Mouse (Mus musculus) small intestine, adult 2 months (tissue): ENCODE data around the gene Ywhah.
A peak's percentile ranks its signal among the peaks of the same experiment; 100 is the strongest.

Experiments
- CTCF ChIP-seq: fragments of 200-500 bp; IDR thresholded peaks from 2 replicates; pipeline ENCODE4 v1.5.1; 2012; ENCODE audit warnings: low read depth, mild to moderate bottlenecking, control low read depth, inconsistent platforms, low read length, moderate library complexity, mixed read lengths; ENCODE audit not compliant: insufficient replicate concordance, insufficient read length; ENCODE audit errors: extremely low read depth
- POLR2A ChIP-seq: fragments of 200-500 bp; IDR thresholded peaks from 2 replicates; pipeline ENCODE4 v1.6.1; 2012; ENCODE audit warnings: low read depth, mild to moderate bottlenecking, control low read depth, inconsistent platforms, low read length, moderate library complexity

DNA sequence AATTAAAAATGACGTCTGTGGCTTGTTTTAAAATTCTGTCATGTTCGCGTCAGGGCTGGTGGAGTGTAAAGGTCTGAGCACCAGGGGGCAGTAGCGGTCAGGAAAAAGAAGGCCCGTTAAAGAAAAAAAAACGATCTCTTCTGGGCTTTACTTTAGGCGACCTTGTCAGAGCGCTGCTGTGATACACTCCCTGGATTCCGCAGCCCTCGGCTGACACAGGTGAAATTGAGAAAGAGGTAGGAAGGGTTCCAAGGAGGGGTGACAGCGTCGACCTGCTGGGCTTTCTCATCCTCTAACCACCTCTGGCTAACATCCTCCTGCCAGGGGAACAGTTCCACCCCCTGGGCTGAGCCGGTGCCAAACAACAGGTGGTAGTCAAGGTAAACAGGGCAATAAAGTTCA, 20.9 kb downstream of the Ywhah start:
- TF ChIP-seq CTCF (peak; percentile 90; the same call in 1 of the 2 replicates), POLR2A (peak; percentile 19; the same call in 1 of the 2 replicates)
